Mouse (Mus musculus) layer of hippocampus, postnatal 10 days (tissue): Measurements from ENCODE around the gene Enox1. TPM values are rescaled to one million over a fixed set of nuclear protein-coding genes. Genes with fewer than 3 reads are reported as not detected.

Source experiments
- DNase-seq, 2 experiments: peaks; one replicate each; pipeline ENCODE4 v3.0.0; 2021; ENCODE audit warnings: low spot score in 2 of 2
- total RNA-seq, 2 experiments: library from RNA; stranded (reverse); gene quantifications; 2 replicates each; pipeline ENCODE4 v1.2.3; 2021

Gene Enox1
- total RNA-seq, 2 experiments from 2014 or later: 58.5 to 64.8 TPM

DNA sequence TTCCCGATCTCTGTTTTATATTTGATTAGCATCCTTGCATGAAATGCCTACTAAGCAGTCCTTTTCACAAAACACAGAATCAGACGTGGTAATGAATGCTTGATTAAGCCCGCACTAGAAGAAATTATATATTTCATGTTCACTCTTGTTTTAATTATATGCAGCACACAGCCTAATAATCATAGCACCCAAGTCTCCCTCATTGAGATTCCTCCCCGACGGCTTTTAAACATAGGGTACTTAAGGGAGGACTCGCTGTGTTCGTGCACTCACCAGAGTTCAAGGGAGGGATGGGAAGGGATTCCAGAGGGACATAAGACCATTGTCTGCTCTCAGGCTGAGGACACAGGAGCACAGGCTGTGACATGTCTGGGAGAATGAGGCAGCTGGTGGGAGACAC lies 512.9 kb downstream of the Enox1 start:
- DNase-seq: no peak

GRCm38 (mm10) chr14:77670945-77671344 lies 514.4 kb downstream of the Enox1 start:
- peak; percentile 58 to 60 for DNase-seq

GRCm38 (mm10) chr14:77671961-77672360 lies 515.4 kb downstream of the Enox1 start:
- no peak for DNase-seq

DNA sequence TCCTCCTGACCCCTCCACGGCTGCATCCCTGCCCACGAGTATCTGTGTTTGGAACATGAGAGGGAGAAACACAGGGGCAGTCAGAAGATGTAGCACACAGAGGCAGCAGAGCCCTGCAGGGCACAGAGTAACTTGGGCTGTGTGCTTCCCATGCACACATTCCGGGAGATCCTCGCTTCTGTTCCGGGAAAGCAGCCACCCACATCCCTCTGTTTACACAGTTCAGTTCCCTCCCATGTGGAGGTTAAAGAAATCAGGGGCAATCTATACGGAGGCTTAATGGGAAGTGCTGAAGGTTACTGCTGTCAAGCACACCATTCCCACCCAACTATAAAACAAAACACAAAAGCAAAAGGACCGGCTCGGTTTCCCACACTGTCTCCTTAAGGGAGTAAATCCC lies 516.6 kb downstream of the Enox1 start:
- no peak for DNase-seq

DNA sequence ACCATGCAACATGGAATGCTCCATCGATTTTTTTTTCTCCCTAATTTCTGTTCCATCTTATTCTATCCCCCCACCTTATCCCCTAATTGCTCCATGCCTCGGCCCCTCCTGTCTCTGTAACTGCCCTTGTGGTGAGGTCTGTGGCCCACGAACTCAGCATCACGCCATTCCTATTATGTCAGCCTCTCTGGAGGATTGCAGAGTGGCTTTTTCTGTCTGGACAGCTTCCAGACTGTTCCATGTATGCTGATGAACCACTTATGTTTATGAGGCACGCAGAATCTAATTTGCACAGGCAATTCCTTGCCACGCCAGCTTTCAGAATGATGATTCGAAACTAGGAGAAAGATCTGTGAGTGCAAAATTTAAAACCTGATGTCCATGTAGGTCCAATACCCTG lies 521.4 kb downstream of the Enox1 start:
- DNase-seq: no peak

GRCm38 (mm10) chr14:77679877-77680276 lies 523.3 kb downstream of the Enox1 start:
- DNase-seq: no peak

- DNase-seq: no peak
These were observed 526.5 kb downstream of the Enox1 start for GRCm38 (mm10) chr14:77682888-77683555.

DNA sequence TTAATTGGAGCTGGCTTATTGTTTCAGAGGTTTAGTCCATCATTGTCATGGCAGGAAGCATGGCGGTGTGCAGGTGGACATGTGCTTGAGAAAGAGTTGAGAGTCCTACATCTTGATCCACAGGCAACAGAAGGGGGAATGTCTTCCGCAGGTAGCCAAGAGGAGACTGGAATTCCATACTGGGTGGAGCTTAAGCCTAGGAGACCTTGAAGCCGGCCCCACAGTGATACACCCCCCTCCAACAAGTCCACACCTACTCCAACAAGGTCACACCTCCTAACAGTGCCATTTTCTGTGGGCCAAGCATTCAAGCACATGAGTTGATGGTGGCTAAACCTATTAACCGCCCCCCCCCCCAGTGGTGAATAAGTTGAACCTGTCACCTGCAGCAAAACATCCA lies 533.3 kb downstream of the Enox1 start:
- no peak for DNase-seq

DNA sequence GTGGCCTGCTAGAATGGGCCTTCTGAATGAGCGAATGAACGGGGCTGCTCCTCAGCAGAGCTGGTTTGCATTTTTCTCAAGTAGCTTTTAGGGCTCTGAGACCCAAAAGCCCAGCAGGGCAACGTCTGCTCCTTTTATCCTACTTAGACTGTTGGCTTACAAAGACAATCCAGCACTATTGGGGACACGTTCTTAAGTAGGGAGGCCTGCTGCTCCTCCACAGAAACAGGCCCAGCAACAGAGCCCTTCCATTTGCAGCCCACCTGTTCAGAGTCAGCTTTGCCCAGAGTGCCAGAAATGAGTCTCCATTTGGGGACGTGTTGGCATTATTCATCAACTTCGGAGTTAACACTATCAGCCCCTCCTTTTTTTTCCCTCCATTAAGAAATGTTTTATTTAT lies 548.4 kb downstream of the Enox1 start:
- no peak for DNase-seq

DNA sequence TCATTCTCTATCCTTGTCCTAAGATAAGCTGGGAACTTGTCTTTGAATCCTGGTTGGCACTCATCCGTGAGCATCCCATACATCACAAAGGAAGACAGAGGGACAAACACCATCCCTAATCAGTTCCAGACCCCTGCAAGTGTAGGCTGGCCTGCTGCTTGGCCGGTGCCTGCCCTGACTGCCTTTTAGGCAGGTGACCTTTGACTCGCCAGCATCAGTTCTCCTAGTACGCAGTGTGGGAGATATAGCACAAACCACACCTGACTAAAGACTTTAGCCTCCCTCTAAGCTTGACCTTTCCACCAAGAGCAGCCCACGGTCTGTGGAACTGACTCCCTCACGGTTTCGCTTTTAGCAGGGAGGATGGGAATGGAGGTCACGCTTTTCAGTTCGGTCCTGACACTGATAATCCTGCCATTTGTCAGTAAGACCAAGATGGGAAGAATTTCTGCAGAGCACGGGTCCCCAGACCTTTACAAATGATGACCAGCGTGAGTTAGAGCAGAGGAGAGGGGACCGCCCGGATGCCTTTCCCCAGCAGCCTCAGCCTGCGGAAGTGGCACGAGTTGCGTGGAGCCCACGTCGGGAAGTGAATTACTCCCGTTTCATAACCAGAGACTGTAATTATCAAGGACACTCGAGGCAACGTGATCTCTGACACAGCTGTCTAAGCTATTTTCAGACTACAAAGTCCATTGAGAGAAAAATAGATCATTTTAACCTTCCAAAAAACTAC lies 550.1 kb downstream of the Enox1 start:
- DNase-seq: no peak

DNA sequence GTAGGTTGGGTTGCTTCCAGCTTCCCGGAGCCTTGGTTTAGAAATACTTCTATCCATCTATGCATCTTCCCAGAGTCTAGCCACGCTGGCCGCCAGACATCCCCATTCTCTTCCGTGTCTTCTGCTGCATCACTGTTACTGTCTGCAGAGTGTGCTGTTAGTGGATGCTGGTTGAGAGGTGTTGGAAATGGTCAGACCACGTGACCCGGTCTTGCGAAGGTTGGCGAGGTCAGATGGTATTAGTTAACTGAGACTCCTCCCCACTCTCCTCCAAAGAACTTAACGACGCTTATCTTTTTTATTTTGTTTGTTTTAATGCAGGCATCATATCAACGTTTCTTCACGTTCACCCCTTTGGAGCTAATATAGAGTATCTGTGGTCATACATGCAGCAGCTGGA lies 550.7 kb downstream of the Enox1 start:
- DNase-seq: no peak

DNA sequence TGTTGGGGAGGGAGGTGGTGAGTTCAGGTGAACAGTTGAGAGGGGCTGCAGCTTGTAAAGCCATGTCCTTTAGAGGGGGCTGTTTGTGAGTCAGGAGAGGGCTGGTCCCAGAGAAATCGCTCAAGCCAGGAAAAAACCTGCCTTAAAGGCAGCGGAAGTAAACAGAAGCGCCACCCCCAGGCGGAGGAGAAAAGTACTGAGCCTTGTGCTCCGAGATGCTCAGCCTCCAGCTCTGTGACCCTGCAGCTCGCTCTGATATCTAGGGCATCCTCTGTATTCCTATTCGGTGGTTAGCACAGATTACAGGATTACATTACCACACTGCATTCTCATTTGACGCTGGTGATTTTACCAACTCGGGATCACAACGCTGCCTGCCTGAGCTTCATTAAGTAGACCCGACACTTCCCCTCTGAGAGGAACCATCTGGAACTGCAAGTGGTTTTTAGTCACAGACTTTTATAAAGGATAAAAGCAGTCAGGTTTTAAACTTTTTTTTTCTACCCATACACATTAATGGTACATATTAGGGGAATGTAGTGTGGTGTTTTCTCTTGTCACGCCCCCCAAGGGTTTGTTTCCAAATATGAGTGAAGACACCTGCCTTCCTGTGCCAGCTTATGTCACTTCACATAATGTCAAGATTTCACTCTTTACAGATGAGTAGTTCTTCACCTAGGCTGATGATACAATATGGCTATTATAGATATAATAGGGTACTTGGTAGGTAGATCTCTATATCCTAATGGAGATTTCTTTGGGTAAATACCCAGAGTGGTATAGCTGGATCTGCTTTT lies 552.0 kb downstream of the Enox1 start:
- DNase-seq: peak in 1 of 2 experiments; percentile 32

- DNase-seq: no peak
These were observed 558.5 kb downstream of the Enox1 start for GRCm38 (mm10) chr14:77714931-77715535.

DNA sequence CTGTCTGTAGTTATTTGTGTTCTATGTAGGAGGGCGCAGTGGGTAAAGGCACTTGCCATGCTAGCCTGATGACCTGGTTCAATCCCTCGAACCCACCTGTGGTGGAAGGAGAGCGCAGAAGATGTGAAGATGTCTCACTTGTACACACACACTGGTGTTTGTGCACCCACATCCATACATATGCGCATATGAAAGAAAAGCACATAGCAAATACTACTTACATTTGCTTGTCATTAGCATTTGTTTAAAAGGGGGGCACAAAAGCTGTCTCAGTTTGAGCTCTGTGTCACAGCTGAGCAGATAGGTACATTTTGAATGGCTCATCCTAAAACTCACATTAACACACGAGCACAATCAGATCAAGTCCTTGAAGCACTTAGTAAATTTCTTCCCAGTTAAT lies 560.4 kb downstream of the Enox1 start:
- DNase-seq: no peak

- no peak for DNase-seq
These were observed 562.3 kb downstream of the Enox1 start for GRCm38 (mm10) chr14:77718814-77719213.

GRCm38 (mm10) chr14:77738056-77738455 lies 581.5 kb downstream of the Enox1 start:
- no peak for DNase-seq

DNA sequence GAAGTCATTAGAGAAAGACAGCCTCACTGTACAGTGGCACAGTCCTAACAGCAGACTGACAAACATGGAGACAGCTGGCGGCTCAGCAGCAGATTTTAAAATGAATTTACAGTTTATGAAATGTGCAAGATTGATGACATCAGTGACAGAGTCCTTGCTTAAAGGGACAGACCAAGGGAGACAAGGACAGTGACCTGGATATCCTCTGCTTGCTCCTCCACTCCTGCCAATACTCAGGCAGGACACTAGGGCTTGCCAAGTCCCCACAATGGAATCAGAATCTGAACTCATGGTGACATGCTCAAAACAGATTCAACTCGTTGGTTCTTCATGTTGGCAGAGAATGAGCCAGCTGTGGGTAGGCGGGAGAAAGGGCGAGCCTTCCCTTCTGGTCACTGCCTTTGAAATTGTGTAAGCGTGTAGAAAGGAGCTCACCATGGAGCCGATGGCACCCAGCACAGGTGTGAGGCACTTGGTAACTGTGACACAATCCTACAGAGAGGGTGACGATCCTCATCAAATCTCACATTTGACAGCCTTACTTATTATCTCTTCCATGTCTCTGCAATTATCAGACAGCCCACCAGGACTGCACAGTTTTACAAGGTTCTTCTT lies 582.3 kb downstream of the Enox1 start:
- DNase-seq: peak in 1 of 2 experiments; percentile 34

- DNase-seq: no peak
These were observed 582.8 kb downstream of the Enox1 start for GRCm38 (mm10) chr14:77739376-77739775.

DNA sequence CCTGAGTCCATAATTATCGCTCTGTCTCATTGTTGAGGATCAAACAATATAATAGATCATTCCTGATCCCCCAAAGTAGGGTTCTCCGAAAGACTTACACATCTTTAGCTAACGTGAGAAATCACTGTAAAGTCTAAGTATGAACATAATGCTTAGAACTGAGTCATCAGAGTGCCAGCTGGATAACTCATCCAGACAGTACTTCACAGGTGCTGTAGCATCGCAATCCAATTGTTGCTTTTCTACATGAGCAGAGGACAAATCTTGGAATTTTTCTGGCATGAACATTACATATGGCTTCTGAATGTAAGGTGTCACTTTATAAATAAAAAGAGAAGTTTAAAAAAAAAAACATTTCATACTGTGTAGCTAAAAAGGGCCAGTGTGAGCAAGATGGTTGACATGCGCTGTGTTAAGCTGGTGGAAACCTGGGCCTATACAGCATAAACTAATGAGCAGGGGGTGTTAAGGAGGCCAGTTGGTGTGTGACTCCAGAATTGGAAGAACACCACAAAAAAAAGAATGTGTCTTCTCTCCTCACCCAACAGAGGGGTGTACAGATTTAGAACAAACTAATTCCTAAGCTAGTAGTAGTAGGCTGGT lies 588.2 kb downstream of the Enox1 start:
- no peak for DNase-seq

DNA sequence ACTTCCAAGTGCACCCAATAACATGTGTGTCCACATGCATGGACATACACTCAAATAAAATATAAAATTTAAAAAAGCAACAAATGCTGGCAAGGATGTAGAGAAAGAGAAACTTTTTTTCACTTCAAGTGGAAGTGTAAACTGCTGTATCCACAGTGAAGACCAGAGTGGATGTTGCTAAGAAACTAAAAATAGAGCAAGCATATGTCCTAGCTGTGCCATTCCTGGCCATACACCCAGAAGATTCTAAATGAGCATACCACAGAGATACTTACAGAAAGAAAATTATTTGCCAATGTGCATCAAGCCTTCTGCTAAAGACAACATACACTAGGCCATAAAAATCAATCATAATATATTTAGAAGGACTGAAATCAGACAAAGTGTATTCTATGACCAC lies 592.4 kb downstream of the Enox1 start:
- DNase-seq: no peak
